Mouse (Mus musculus): ENCODE data around the gene Ntm. TPM values are rescaled to one million over a fixed set of nuclear protein-coding genes. Genes with fewer than 3 reads are reported as not detected.

Ntm gene
- polyA plus RNA-seq, 1 experiment from 2014 or later: 134 TPM

GRCm38 (mm10) chr9:29318676-29319162, 644.2 kb downstream of the Ntm start:
- Histone ChIP-seq H3K4me2 (ENCODE audit: low read length) (no peak overlapping the region), H3K4me1 (replicated peaks; ENCODE audit: control insufficient read depth, insufficient read depth, low read length) (peaks cover 27% of the 10 kb centered on the region), H3K27ac (ENCODE audit: low read length) (no peak overlapping the region), H3K27me3 (replicated peaks; ENCODE audit: control insufficient read depth, insufficient read depth, low read length) (no peaks in the 10 kb centered on the region), H3K4me3 (replicated peaks; ENCODE audit: low read length) (no peak overlapping the region), H3K36me3 (ENCODE audit: control insufficient read depth, insufficient read depth) (no peaks in the 10 kb centered on the region), H3K9me3 (ENCODE audit: control insufficient read depth, low read length) (no peaks in the 10 kb centered on the region), H3K9ac (replicated peaks; ENCODE audit: low read depth, low read length) (no peak overlapping the region)
- no peak for ATAC-seq
- WGBS: 68% methylated on average over 8 of the region's 8 CpGs

DNA sequence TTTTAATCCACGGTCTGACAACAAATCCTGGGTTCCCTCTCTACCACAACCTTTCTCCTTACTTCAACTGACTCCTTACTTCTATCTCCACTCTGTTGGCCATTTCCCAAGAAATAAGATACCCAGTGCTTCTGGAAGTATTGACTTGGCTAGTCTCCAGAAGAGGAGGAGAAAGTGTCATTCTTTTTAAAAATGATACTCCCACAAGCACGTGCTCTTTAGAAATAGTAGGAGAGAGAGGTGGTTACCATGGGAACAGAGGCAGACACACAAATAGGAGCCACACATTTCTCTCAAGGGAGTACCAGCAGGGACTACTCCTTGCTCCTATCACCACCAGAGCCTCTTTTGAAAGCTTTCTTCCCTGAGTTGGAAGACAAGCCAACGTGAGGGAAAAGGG, 645.3 kb downstream of the Ntm start:
- Histone ChIP-seq H3K9me3 (ENCODE audit: control insufficient read depth, low read length) (no peaks in the 10 kb centered on the region), H3K27me3 (replicated peaks; ENCODE audit: control insufficient read depth, insufficient read depth, low read length) (no peaks in the 10 kb centered on the region), H3K27ac (ENCODE audit: low read length) (peak overlapping the region; percentile 56), H3K9ac (replicated peaks; ENCODE audit: low read depth, low read length) (no peak overlapping the region), H3K36me3 (ENCODE audit: control insufficient read depth, insufficient read depth) (no peaks in the 10 kb centered on the region), H3K4me2 (ENCODE audit: low read length) (no peak overlapping the region), H3K4me1 (replicated peaks; ENCODE audit: control insufficient read depth, insufficient read depth, low read length) (peaks cover 27% of the 10 kb centered on the region), H3K4me3 (replicated peaks; ENCODE audit: low read length) (no peak overlapping the region)
- 14% methylated on average over 3 of the region's 3 CpGs for WGBS
- ATAC-seq: peak; percentile 94

GRCm38 (mm10) chr9:29315842-29316241, 647.1 kb downstream of the Ntm start:
- H3K36me3 ChIP-seq (ENCODE audit: control insufficient read depth, insufficient read depth): no peaks in the 10 kb centered on the region
- H3K9me3 ChIP-seq (ENCODE audit: control insufficient read depth, low read length): no peaks in the 10 kb centered on the region
- H3K9ac ChIP-seq (replicated peaks; ENCODE audit: low read depth, low read length): peak overlapping the region; percentile 22; the same call in 1 of the 2 replicates
- WGBS: 33% methylated on average over 8 of the region's 8 CpGs
- peaks cover 27% of the 10 kb centered on the region for H3K4me1 ChIP-seq (replicated peaks; ENCODE audit: control insufficient read depth, insufficient read depth, low read length)
- no peak overlapping the region for H3K4me3 ChIP-seq (replicated peaks; ENCODE audit: low read length)
- H3K27me3 ChIP-seq (replicated peaks; ENCODE audit: control insufficient read depth, insufficient read depth, low read length): no peaks in the 10 kb centered on the region
- H3K27ac ChIP-seq (ENCODE audit: low read length): peak overlapping the region; percentile 39
- 0 out of 2 replicates have a peak overlapping the region, but pooled peaks have one; percentile 4 for H3K4me2 ChIP-seq (ENCODE audit: low read length)
- peak; percentile 58 for ATAC-seq

DNA sequence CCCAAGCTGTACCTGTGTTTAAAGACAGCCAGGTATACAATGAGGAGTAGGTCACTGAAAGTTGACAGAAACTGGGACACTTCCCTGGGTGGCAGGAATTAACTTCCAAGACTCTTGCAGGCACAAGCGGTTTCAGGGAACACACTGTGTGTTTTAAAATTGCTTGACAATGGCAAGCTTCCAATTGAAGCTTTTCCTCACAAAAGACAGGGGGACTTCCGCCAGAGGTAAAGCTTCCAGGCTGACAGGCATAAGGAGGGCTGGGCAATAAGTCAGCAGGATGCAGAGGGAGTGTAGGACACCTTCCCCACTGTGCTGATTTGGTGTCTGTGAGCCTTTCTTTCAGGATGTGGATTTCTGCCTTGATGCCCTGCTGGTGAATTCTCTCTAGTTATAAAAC, 656.0 kb downstream of the Ntm start:
- Histone ChIP-seq H3K9ac (replicated peaks; ENCODE audit: low read depth, low read length) (no peak overlapping the region), H3K4me3 (replicated peaks; ENCODE audit: low read length) (no peak overlapping the region), H3K27ac (ENCODE audit: low read length) (no peak overlapping the region), H3K4me1 (replicated peaks; ENCODE audit: control insufficient read depth, insufficient read depth, low read length) (peaks cover 3% of the 10 kb centered on the region), H3K4me2 (ENCODE audit: low read length) (no peak overlapping the region), H3K27me3 (replicated peaks; ENCODE audit: control insufficient read depth, insufficient read depth, low read length) (no peaks in the 10 kb centered on the region), H3K9me3 (ENCODE audit: control insufficient read depth, low read length) (no peaks in the 10 kb centered on the region), H3K36me3 (ENCODE audit: control insufficient read depth, insufficient read depth) (no peaks in the 10 kb centered on the region)
- ATAC-seq: no peak
- WGBS: 3% methylated on average over 2 of the region's 2 CpGs

DNA sequence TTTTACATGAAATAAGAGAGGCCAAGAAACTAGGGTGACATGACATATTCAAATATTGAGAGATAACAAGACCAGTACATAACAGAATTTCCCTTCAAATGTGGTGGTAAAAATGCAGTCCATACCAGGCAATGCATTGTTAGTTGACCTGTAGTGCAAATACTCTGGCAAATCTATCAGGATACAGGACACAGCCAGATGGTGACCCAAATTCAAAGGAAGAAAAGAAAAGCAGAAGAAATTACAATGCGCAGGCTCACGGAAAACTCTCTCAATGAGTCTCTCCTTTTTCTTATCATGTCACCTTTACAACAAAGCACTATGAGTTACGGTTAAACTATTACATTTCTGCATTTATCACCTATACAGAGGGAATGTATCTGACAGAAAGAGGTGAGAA, 664.6 kb downstream of the Ntm start:
- H3K27ac ChIP-seq (ENCODE audit: low read length): no peak overlapping the region
- no peaks in the 10 kb centered on the region for H3K4me1 ChIP-seq (replicated peaks; ENCODE audit: control insufficient read depth, insufficient read depth, low read length)
- no peak overlapping the region for H3K9ac ChIP-seq (replicated peaks; ENCODE audit: low read depth, low read length)
- H3K4me2 ChIP-seq (ENCODE audit: low read length): no peak overlapping the region
- ATAC-seq: no peak
- 71% methylated on average over 3 of the region's 3 CpGs for WGBS
- no peaks in the 10 kb centered on the region for H3K9me3 ChIP-seq (ENCODE audit: control insufficient read depth, low read length)
- no peaks in the 10 kb centered on the region for H3K27me3 ChIP-seq (replicated peaks; ENCODE audit: control insufficient read depth, insufficient read depth, low read length)
- no peak overlapping the region for H3K4me3 ChIP-seq (replicated peaks; ENCODE audit: low read length)
- no peaks in the 10 kb centered on the region for H3K36me3 ChIP-seq (ENCODE audit: control insufficient read depth, insufficient read depth)

DNA sequence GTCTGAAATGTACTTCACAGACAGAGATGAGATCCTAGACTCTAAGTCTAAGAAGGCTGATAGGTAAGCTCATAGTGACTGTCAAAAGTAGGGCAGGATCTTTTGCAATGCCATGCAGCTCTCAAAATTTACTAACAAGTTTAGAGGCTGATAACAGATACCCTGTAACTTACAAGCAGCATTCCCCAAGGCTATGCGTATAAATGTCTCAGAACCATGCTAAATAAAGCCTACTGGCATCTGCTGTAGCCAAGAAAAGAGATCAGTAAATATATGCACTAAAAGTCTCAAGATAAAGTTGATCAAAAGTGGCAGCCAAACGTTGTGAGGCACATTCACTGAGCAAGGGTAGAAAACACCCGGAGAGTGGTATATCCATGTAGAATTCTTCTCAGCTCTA, 666.2 kb downstream of the Ntm start:
- whole genome bisulfite sequencing: 86% methylated on average over 3 of the region's 3 CpGs
- Histone ChIP-seq H3K9me3 (ENCODE audit: control insufficient read depth, low read length) (no peaks in the 10 kb centered on the region), H3K9ac (replicated peaks; ENCODE audit: low read depth, low read length) (no peak overlapping the region), H3K36me3 (ENCODE audit: control insufficient read depth, insufficient read depth) (no peaks in the 10 kb centered on the region), H3K4me1 (replicated peaks; ENCODE audit: control insufficient read depth, insufficient read depth, low read length) (no peaks in the 10 kb centered on the region), H3K27me3 (replicated peaks; ENCODE audit: control insufficient read depth, insufficient read depth, low read length) (no peaks in the 10 kb centered on the region), H3K4me2 (ENCODE audit: low read length) (no peak overlapping the region), H3K27ac (ENCODE audit: low read length) (no peak overlapping the region), H3K4me3 (replicated peaks; ENCODE audit: low read length) (no peak overlapping the region)
- ATAC-seq: no peak

GRCm38 (mm10) chr9:29288003-29288704, 674.8 kb downstream of the Ntm start:
- no peak overlapping the region for H3K4me2 ChIP-seq (ENCODE audit: low read length)
- no peak overlapping the region for H3K4me3 ChIP-seq (replicated peaks; ENCODE audit: low read length)
- H3K4me1 ChIP-seq (replicated peaks; ENCODE audit: control insufficient read depth, insufficient read depth, low read length): no peaks in the 10 kb centered on the region
- no peak for ATAC-seq
- no peak overlapping the region for H3K9ac ChIP-seq (replicated peaks; ENCODE audit: low read depth, low read length)
- no peaks in the 10 kb centered on the region for H3K36me3 ChIP-seq (ENCODE audit: control insufficient read depth, insufficient read depth)
- no peak overlapping the region for H3K27ac ChIP-seq (ENCODE audit: low read length)
- no peaks in the 10 kb centered on the region for H3K9me3 ChIP-seq (ENCODE audit: control insufficient read depth, low read length)
- no peaks in the 10 kb centered on the region for H3K27me3 ChIP-seq (replicated peaks; ENCODE audit: control insufficient read depth, insufficient read depth, low read length)
- WGBS: 85% methylated on average over 7 of the region's 7 CpGs

DNA sequence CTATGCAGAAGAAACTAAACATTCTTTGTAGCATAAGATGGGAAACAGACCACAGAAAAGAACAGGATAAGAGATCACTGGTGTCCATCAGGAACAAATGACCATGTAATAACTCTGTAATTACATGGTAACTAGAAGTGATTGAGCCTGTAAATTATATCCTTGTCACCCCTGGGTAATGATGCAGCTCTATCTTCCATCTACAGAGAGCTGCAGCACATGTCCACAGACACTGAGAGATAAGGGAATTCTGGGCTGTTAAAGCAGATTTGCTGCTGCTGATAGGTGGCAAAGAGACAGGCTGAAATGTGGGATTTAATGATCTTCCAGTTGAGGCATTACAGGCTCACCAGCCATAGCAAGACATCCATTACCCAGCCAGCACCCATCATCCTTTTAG, 677.8 kb downstream of the Ntm start:
- Histone ChIP-seq H3K9ac (replicated peaks; ENCODE audit: low read depth, low read length) (no peak overlapping the region), H3K9me3 (ENCODE audit: control insufficient read depth, low read length) (no peaks in the 10 kb centered on the region), H3K27ac (ENCODE audit: low read length) (no peak overlapping the region), H3K36me3 (ENCODE audit: control insufficient read depth, insufficient read depth) (no peaks in the 10 kb centered on the region), H3K27me3 (replicated peaks; ENCODE audit: control insufficient read depth, insufficient read depth, low read length) (no peaks in the 10 kb centered on the region), H3K4me2 (ENCODE audit: low read length) (no peak overlapping the region), H3K4me1 (replicated peaks; ENCODE audit: control insufficient read depth, insufficient read depth, low read length) (no peaks in the 10 kb centered on the region), H3K4me3 (replicated peaks; ENCODE audit: low read length) (no peak overlapping the region)
- peak; percentile 47 for ATAC-seq

DNA sequence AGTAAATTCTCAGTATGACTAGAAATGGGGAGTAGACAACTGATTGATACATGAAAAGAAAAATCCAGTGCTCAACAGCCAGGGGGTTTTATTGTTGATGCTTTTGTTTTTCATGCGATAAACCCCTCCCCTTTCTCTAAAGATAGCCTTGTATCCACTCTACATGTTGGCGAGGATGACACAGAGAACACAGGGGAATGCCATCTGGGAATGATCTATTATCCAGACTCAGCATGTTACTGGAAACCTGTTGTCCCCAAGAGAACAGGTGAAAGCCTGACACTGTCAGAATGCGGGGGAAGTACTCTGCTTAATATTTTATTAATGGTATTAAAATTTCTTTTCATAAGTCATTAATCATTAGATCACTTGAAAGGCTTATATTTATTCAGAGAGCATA, 690.1 kb downstream of the Ntm start:
- Histone ChIP-seq H3K4me1 (replicated peaks; ENCODE audit: control insufficient read depth, insufficient read depth, low read length) (no peaks in the 10 kb centered on the region), H3K36me3 (ENCODE audit: control insufficient read depth, insufficient read depth) (no peaks in the 10 kb centered on the region), H3K27me3 (replicated peaks; ENCODE audit: control insufficient read depth, insufficient read depth, low read length) (no peaks in the 10 kb centered on the region), H3K4me2 (ENCODE audit: low read length) (no peak overlapping the region), H3K4me3 (replicated peaks; ENCODE audit: low read length) (no peak overlapping the region), H3K27ac (ENCODE audit: low read length) (no peak overlapping the region), H3K9ac (replicated peaks; ENCODE audit: low read depth, low read length) (no peak overlapping the region), H3K9me3 (ENCODE audit: control insufficient read depth, low read length) (no peaks in the 10 kb centered on the region)
- WGBS: 78% methylated on average over 3 of the region's 3 CpGs
- no peak for ATAC-seq

GRCm38 (mm10) chr9:29269988-29270387, 693.0 kb downstream of the Ntm start:
- no peak overlapping the region for H3K4me3 ChIP-seq (replicated peaks; ENCODE audit: low read length)
- H3K9me3 ChIP-seq (ENCODE audit: control insufficient read depth, low read length): no peaks in the 10 kb centered on the region
- no peaks in the 10 kb centered on the region for H3K4me1 ChIP-seq (replicated peaks; ENCODE audit: control insufficient read depth, insufficient read depth, low read length)
- H3K4me2 ChIP-seq (ENCODE audit: low read length): no peak overlapping the region
- H3K9ac ChIP-seq (replicated peaks; ENCODE audit: low read depth, low read length): no peak overlapping the region
- no peaks in the 10 kb centered on the region for H3K27me3 ChIP-seq (replicated peaks; ENCODE audit: control insufficient read depth, insufficient read depth, low read length)
- WGBS: 92% methylated on average over 6 of the region's 6 CpGs
- no peak overlapping the region for H3K27ac ChIP-seq (ENCODE audit: low read length)
- no peaks in the 10 kb centered on the region for H3K36me3 ChIP-seq (ENCODE audit: control insufficient read depth, insufficient read depth)
- no peak for ATAC-seq
